Mouse (Mus musculus) central nervous system, embryonic 18 days (tissue): ENCODE measurements around the gene Mansc1. TPM values are rescaled to one million over a fixed set of nuclear protein-coding genes. Genes with fewer than 3 reads are reported as not detected.

Experiments used
- polyA plus RNA-seq: library from polyadenylated mRNA; depleted of rRNA; stranded (reverse); fragments of >200 nt; gene quantifications from 2 replicates; pipeline ENCODE4 v1.2.3, GENCODE M21; 2012; rRNA removed

Gene Mansc1
- 1.3 and 1.4 TPM in 2 replicates for polyA plus RNA-seq

GRCm38 (mm10) chr6:134631947-134632687 lies at the start of gene Mansc1:
Gene Mansc1 (minus strand): TSS chr6:134632488.

GRCm38 (mm10) chr6:134639210-134639609 lies 6.9 kb upstream of the Mansc1 start, which contains the start of gene Borcs5:
Gene Borcs5 (plus strand): TSS chr6:134639510.

GRCm38 (mm10) chr6:134566818-134567485 lies 65.3 kb downstream of the Mansc1 start, which contains the start of gene Lrp6:
Gene Lrp6 (minus strand): TSS chr6:134566965.

Other genes with a start within 250 kb of the Mansc1 start
- not detected in 2 replicates for gene Bcl2l14, start 236.2 kb downstream of the Mansc1 start, polyA plus RNA-seq
- gene Lrp6, start 65.5 kb downstream of the Mansc1 start, polyA plus RNA-seq = 24.7 and 25.2 TPM in 2 replicates
- 25.3 and 26.0 TPM in 2 replicates for gene Borcs5, start 7.0 kb upstream of the Mansc1 start, polyA plus RNA-seq
- 5.0 and 5.7 TPM in 2 replicates for gene Dusp16, start 160.1 kb upstream of the Mansc1 start, polyA plus RNA-seq
- gene Crebl2, start 197.7 kb upstream of the Mansc1 start, polyA plus RNA-seq = 10.8 TPM in 2 replicates